Mouse (Mus musculus) adrenal gland, postnatal 4 days (tissue): Measurements from ENCODE around the gene Has3. TPM values are rescaled to one million over a fixed set of nuclear protein-coding genes. Genes with fewer than 3 reads are reported as not detected.

ENCODE experiments used
- DNase-seq, 2 experiments: peaks; one replicate each; pipeline ENCODE4 v3.0.0; 2021 to 2022; ENCODE audit warnings: low spot score in 2 of 2, mixed read lengths in 2 of 2
- total RNA-seq, 2 experiments: library from RNA; stranded (reverse); gene quantifications; 2 replicates each; pipeline ENCODE4 v1.2.3; 2021

Has3 gene
- total RNA-seq, 2 experiments from 2014 or later: 1.1 to 1.3 TPM

GRCm38 (mm10) chr8:106929155-106929913 lies 59.3 kb downstream of the Has3 start:
- peak in 1 of 2 experiments; percentile 35 for DNase-seq

GRCm38 (mm10) chr8:106929921-106930320 lies 59.9 kb downstream of the Has3 start:
- DNase-seq: no peak

GRCm38 (mm10) chr8:106932376-106933065 lies 62.5 kb downstream of the Has3 start:
- DNase-seq: no peak

GRCm38 (mm10) chr8:106933506-106934143 lies 63.6 kb downstream of the Has3 start:
- no peak for DNase-seq

Other genes starting within 250 kb of the Has3 start
- 10 to 100 TPM; 11.0 to 12.2 TPM for gene Tango6, start 187.2 kb upstream of the Has3 start, total RNA-seq
- gene Utp4, start 23.4 kb downstream of the Has3 start, total RNA-seq: 10 to 100 TPM; 45.1 to 47.0 TPM
- 10 to 100 TPM; 37.2 to 39.0 TPM for gene Sntb2, start 65.5 kb downstream of the Has3 start, total RNA-seq
- 10 to 100 TPM; 69.6 to 72.7 TPM for gene Vps4a, start 161.0 kb downstream of the Has3 start, total RNA-seq
- 10 to 100 TPM; 33.5 to 38.3 TPM for gene Pdf, start 178.4 kb downstream of the Has3 start, total RNA-seq
- 10 to 100 TPM; 32.4 to 37.4 TPM for gene Cog8, start 186.4 kb downstream of the Has3 start, total RNA-seq
- 10 to 100 TPM; 57.7 to 60.0 TPM for gene Nip7, start 186.6 kb downstream of the Has3 start, total RNA-seq
- 1 to 10 TPM in 1 of 2 experiments, not detected in 1; 8.2 TPM for gene Tmed6, start 195.4 kb downstream of the Has3 start, total RNA-seq
- 10 to 100 TPM; 35.7 to 38.4 TPM for gene Terf2, start 226.3 kb downstream of the Has3 start, total RNA-seq